Mouse (Mus musculus) liver, embryonic 16.5 days (tissue): Measurements from ENCODE around the gene Klhdc4. TPM values are rescaled to one million over a fixed set of nuclear protein-coding genes. Genes with fewer than 3 reads are reported as not detected.

ENCODE experiments used
- ATAC-seq: fragments of 200-750 bp; cut with Nextera tagmentation; 2 replicates; pipeline ENCODE4 v1.8.0; 2017; ENCODE audit warnings: low read depth, mild to moderate bottlenecking, moderate number of reproducible peaks, moderate library complexity
- H3K27ac ChIP-seq: fragments of 300-500 bp; sonication (generic); 2 replicates; pipeline ENCODE4 v1.5.1; 2014; ENCODE audit warnings: mild to moderate bottlenecking, low read length
- H3K27me3 ChIP-seq: fragments of 300-500 bp; sonication (generic); 2 replicates; pipeline ENCODE4 v1.6.1; 2014; ENCODE audit warnings: low read depth, low read length, mixed read lengths; ENCODE audit not compliant: control insufficient read depth, insufficient read depth
- H3K36me3 ChIP-seq: fragments of 300-500 bp; sonication (generic); 2 replicates; pipeline ENCODE4 v1.6.1; 2014; ENCODE audit warnings: mild to moderate bottlenecking; ENCODE audit not compliant: control insufficient read depth, insufficient read depth
- H3K4me1 ChIP-seq: fragments of 300-500 bp; sonication (generic); 2 replicates; pipeline ENCODE4 v1.6.1; 2014; ENCODE audit warnings: low read depth, low read length, mixed read lengths; ENCODE audit not compliant: control insufficient read depth
- H3K4me2 ChIP-seq: fragments of 300-500 bp; sonication (generic); 2 replicates; pipeline ENCODE4 v1.6.1; 2014; ENCODE audit warnings: low read depth, low read length, mixed read lengths
- H3K4me3 ChIP-seq: fragments of 300-500 bp; sonication (generic); 2 replicates; pipeline ENCODE4 v1.5.1; 2014; ENCODE audit warnings: low read depth, mild to moderate bottlenecking, low read length
- H3K9ac ChIP-seq: fragments of 300-500 bp; sonication (generic); 2 replicates; pipeline ENCODE4 v1.6.1; 2014; ENCODE audit warnings: low read depth, low read length
- H3K9me3 ChIP-seq: fragments of 300-500 bp; sonication (generic); replicated peaks from 2 replicates; pipeline ENCODE4 v1.6.1; 2016; ENCODE audit warnings: low read length; ENCODE audit not compliant: control insufficient read depth
- WGBS: fragments of 180-500 bp; shearing (Covaris S2); extraction: QIAGEN DNeasy Blood & Tissue Kit; methylation state at CpG from one replicate; pipeline ENCODE4 v1.1.7; 2014; ENCODE audit not compliant: insufficient replicate concordance; 5-methylcytosine and 5-hydroxymethylcytosine counted together
- polyA plus RNA-seq: library from polyadenylated mRNA; unstranded; fragments of >200 nt; fragmentation: Nextera tagmentation; extraction: Ambion mirVana; gene quantifications from 2 replicates; pipeline ENCODE4 v1.2.1, GENCODE M21; 2015

Gene Klhdc4
- polyA plus RNA-seq, 1 experiment from 2014 or later, result 17.3 TPM

DNA sequence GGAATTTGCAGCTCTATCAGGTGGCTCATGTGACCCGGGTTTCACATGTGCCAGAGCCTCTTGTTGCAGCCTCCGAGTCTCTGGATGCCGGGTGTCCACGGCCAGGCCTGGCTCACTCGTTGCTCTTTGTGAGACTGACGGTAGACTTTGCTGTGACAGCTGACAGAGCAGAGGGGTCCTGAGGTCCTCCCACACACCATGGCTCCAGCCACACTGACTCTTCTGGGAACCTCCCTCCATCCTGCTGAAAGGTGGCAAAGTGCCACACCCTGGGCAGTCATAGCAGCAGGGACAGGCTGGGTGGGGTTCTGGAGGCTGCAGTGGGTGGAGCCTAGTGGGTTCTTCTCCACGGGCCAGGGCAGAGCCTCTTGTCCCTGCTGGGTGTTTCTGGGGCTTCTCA is 68.9 kb downstream of the Klhdc4 start:
- Histone ChIP-seq H3K9ac (no peak overlapping the region), H3K36me3 (no peaks in the 10 kb centered on the region), H3K27me3 (no peaks in the 10 kb centered on the region), H3K4me1 (no peaks in the 10 kb centered on the region), H3K27ac (no peak overlapping the region), H3K4me2 (no peak overlapping the region), H3K9me3 (no peaks in the 10 kb centered on the region), H3K4me3 (no peak overlapping the region)
- 69% methylated on average over 7 of the region's 7 CpGs for WGBS
- no peak for ATAC-seq

GRCm38 (mm10) chr8:121758470-121758869 is 70.9 kb downstream of the Klhdc4 start:
- WGBS, result 49% methylated on average over 12 of the region's 12 CpGs
- Histone ChIP-seq H3K4me3 (no peak overlapping the region), H3K9me3 (no peaks in the 10 kb centered on the region), H3K27ac (no peak overlapping the region), H3K4me2 (no peak overlapping the region), H3K9ac (no peak overlapping the region), H3K27me3 (no peaks in the 10 kb centered on the region; the same call in none of the 2 replicates), H3K36me3 (no peaks in the 10 kb centered on the region), H3K4me1 (no peaks in the 10 kb centered on the region)
- ATAC-seq, result no peak

DNA sequence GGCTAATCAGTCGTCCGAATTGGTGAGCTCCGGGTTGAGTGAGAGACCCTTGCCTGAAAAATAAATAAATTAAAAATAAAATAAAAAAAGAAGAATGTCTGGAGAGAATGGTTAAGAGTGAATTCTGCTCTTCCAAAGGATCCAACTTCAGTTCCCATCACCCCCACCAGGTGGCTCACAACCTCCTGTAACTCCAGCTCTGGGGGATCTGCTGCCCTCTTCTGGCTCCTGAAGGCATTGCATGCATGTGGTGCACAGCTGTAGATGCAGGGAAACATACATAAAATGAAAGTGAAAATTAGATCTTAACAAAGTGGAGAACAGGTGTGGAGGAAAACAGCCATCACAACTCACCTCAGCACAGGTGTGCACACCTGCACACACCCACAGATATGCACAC is 78.0 kb downstream of the Klhdc4 start:
- no peak overlapping the region for H3K4me3 ChIP-seq
- no peak for ATAC-seq
- 17% methylated on average over 3 of the region's 3 CpGs for WGBS
- H3K27ac ChIP-seq, result no peak overlapping the region
- H3K4me2 ChIP-seq, result no peak overlapping the region
- no peaks in the 10 kb centered on the region for H3K36me3 ChIP-seq
- no peaks in the 10 kb centered on the region for H3K9me3 ChIP-seq
- no peak overlapping the region for H3K9ac ChIP-seq
- H3K4me1 ChIP-seq, result no peaks in the 10 kb centered on the region
- H3K27me3 ChIP-seq, result no peaks in the 10 kb centered on the region; the same call in none of the 2 replicates

GRCm38 (mm10) chr8:121750512-121750911 is 78.9 kb downstream of the Klhdc4 start:
- Histone ChIP-seq H3K36me3 (no peaks in the 10 kb centered on the region), H3K27ac (no peak overlapping the region), H3K4me3 (no peak overlapping the region), H3K4me2 (no peak overlapping the region), H3K9ac (no peak overlapping the region), H3K9me3 (no peaks in the 10 kb centered on the region), H3K27me3 (no peaks in the 10 kb centered on the region; the same call in none of the 2 replicates), H3K4me1 (no peaks in the 10 kb centered on the region)
- 35% methylated on average over 3 of the region's 3 CpGs for WGBS
- ATAC-seq, result no peak

DNA sequence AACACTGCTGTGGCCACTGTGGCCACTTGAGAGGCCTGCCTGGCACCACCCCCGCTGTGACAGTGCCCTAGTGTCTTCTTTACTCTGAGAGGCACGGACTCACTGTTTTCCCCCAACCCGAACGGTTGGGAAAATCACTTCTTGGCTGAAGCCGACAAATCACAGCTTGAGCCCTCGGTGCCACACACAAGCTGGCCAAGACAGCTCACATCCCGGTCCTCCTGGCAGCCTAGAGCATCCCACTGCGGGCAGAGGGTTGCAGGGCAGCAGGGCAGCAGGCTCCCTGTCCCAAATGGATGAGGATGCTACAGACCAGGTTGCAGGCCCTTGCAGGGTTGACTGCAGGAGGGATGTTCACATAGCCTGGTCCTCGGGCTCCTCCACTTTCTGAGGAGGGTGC is 79.9 kb downstream of the Klhdc4 start:
- Histone ChIP-seq H3K9me3 (no peaks in the 10 kb centered on the region), H3K36me3 (no peaks in the 10 kb centered on the region), H3K4me1 (no peaks in the 10 kb centered on the region), H3K4me2 (no peak overlapping the region), H3K27ac (no peak overlapping the region), H3K27me3 (no peaks in the 10 kb centered on the region; the same call in none of the 2 replicates), H3K9ac (no peak overlapping the region), H3K4me3 (no peak overlapping the region)
- 69% methylated on average over 9 of the region's 9 CpGs for WGBS
- ATAC-seq, result no peak

Other genes with a start within 250 kb of the Klhdc4 start
- 149 and 152 TPM in 2 replicates for gene Map1lc3b, start 239.2 kb downstream of the Klhdc4 start, polyA plus RNA-seq
- 1.3 and 1.6 TPM in 2 replicates for gene Zcchc14, start 176.7 kb downstream of the Klhdc4 start, polyA plus RNA-seq
- gene Jph3, start 99.9 kb downstream of the Klhdc4 start, polyA plus RNA-seq, result 0.07 and 0.08 TPM in 2 replicates
- 32.9 and 36.9 TPM in 2 replicates for gene Slc7a5, start 78.1 kb upstream of the Klhdc4 start, polyA plus RNA-seq
- 5.6 and 8.4 TPM in 2 replicates for gene Car5a, start 115.3 kb upstream of the Klhdc4 start, polyA plus RNA-seq
- gene Banp, start 120.2 kb upstream of the Klhdc4 start, polyA plus RNA-seq, result 17.1 and 20.2 TPM in 2 replicates